8 mouse cellular contexts compared by ENCODE assay signal in the genomic region with DNA sequence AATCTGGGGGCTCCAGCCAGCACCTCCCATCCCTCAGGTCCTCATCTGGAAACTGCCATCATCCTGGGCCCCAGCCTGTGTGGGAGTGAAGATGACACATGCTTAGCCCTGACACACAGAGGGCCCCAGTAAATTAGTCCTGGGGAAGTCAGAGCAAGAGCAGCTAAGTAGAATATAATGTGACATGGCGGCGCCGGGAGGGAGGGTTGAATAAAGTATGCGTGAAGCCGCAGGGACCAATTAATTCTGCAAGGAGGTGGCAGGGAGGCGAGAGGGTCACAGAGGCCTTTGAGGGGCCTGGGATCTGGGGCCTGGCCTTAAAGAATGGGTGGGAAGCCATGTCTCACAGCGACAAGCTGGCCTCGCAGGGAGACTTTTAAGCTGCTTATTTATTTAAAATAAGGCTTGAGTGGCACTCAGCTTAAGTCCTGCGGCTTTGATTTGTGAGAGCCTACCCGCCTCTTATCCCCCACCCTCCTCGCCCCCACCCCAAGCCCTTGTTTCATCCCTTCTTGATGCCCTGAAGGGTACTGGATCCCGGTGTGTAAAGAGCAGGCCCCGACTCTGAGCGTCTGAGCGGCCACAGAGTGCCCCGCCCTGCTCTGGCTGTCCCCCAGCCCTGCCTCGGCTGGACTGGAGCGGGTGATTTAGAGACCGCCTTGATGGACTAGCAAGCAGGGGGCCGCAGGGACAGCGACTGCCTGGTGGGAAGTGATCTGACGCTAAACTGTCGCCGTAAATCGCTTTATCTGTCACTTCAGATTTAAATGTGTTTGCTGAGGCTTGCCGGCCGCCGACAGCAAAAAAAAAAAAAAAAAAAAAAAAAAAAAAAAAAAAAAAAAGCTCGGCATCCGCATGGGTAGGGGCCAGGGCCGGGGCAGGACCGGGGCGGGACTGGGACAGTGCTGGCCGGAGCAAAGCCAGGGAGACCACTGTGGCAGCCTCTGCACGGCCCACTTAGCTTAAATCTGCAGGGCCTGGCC. TPM values are rescaled to one million over a fixed set of nuclear protein-coding genes. Genes with fewer than 3 reads are reported as not detected.
DNase-seq lines count a peak whose midpoint lies in the region; ATAC-seq and TF ChIP-seq lines count a peak whose summit lies in the region.

No protein-coding gene starts in this region.

- peak overlapping the region; percentile 50 for H3K4me2 ChIP-seq in heart, embryonic 15.5 days
- 0 out of 2 replicates have a peak overlapping the region, but pooled peaks have one; percentile 11 for H3K4me2 ChIP-seq in liver, embryonic 14.5 days (ENCODE audit: low read depth)
- peak overlapping the region; percentile 46 for H3K4me2 ChIP-seq in stomach, embryonic 16.5 days (ENCODE audit: low read depth, low read length)

- peak; percentile 47 for DNase-seq in urinary bladder, postnatal 14 days (ENCODE audit: low spot score)
- no peak for DNase-seq in urinary bladder, postnatal 36 days (ENCODE audit: low spot score in 2 of 2)
- no peak for DNase-seq in liver, embryonic 14.5 days (ENCODE audit: low read depth in 3 of 3, low spot score in 3 of 3)
- no peak for DNase-seq in cerebellum, postnatal 10 days
- DNase-seq in adrenal gland, adult 2 months, result no peak
- no peak for DNase-seq in right cerebral cortex, postnatal 36 days (ENCODE audit: low spot score in 2 of 2)

- H3K9ac ChIP-seq in heart, embryonic 15.5 days, result peak overlapping the region; percentile 21; the same call in 1 of the 2 replicates
- H3K9ac ChIP-seq in liver, embryonic 14.5 days (replicated peaks), result no peak overlapping the region
- peak overlapping the region; percentile 61; the same call in 1 of the 2 replicates for H3K9ac ChIP-seq in stomach, embryonic 16.5 days (ENCODE audit: low read length)

- H3K36me3 ChIP-seq in heart, embryonic 15.5 days, result no peaks in the 10 kb centered on the region
- H3K36me3 ChIP-seq in liver, embryonic 14.5 days (replicated peaks; ENCODE audit: control insufficient read depth, insufficient read depth, low read depth), result no peaks in the 10 kb centered on the region
- H3K36me3 ChIP-seq in stomach, embryonic 16.5 days (ENCODE audit: control insufficient read depth, insufficient read depth, low read length), result no peaks in the 10 kb centered on the region

- H3K27ac ChIP-seq in heart, embryonic 15.5 days, result peak overlapping the region; percentile 36; the same call in 1 of the 2 replicates
- no peak overlapping the region for H3K27ac ChIP-seq in liver, embryonic 14.5 days
- peak overlapping the region; percentile 46; the same call in 1 of the 2 replicates for H3K27ac ChIP-seq in stomach, embryonic 16.5 days (ENCODE audit: low read length)

- 20% methylated on average over 35 of the region's 35 CpGs for WGBS in heart, embryonic 15.5 days
- 19% methylated on average over 35 of the region's 35 CpGs for WGBS in liver, embryonic 14.5 days (ENCODE audit: insufficient replicate concordance)
- WGBS in stomach, embryonic 16.5 days, result 15% methylated on average over 33 of the region's 35 CpGs

- no peak for ATAC-seq in heart, embryonic 15.5 days (replicated peaks; ENCODE audit: insufficient number of reproducible peaks, insufficient read depth, low FRiP score, low read depth)
- no peak for ATAC-seq in liver, embryonic 14.5 days (ENCODE audit: insufficient read depth)
- ATAC-seq in stomach, embryonic 16.5 days (ENCODE audit: insufficient read depth, low FRiP score), result no peak

- peak overlapping the region; percentile 23 for H3K4me3 ChIP-seq in heart, embryonic 15.5 days
- no peak overlapping the region for H3K4me3 ChIP-seq in liver, embryonic 14.5 days (ENCODE audit: insufficient read depth in 1 of 2, low read depth in 2 of 2, low read length in 2 of 2)
- H3K4me3 ChIP-seq in stomach, embryonic 16.5 days (replicated peaks; ENCODE audit: low read length), result peak overlapping the region; percentile 22

- H3K9me3 ChIP-seq in heart, embryonic 15.5 days (replicated peaks), result no peaks in the 10 kb centered on the region
- H3K9me3 ChIP-seq in liver, embryonic 14.5 days (ENCODE audit: control insufficient read depth, low read length), result no peaks in the 10 kb centered on the region
- H3K9me3 ChIP-seq in stomach, embryonic 16.5 days (replicated peaks; ENCODE audit: control insufficient read depth, low read length), result no peaks in the 10 kb centered on the region

- TF ChIP-seq EP300 in liver, embryonic 14.5 days (IDR thresholded peaks at IDR 0.05; ENCODE audit: low read depth), result no peak

- peaks cover 7% of the 10 kb centered on the region for H3K27me3 ChIP-seq in heart, embryonic 15.5 days
- peaks cover 19% of the 10 kb centered on the region for H3K27me3 ChIP-seq in liver, embryonic 14.5 days (ENCODE audit: control insufficient read depth, insufficient read depth, low read length)
- 0 out of 2 replicates have a peak, but pooled peaks cover 4% of the 10 kb centered on the region for H3K27me3 ChIP-seq in stomach, embryonic 16.5 days (ENCODE audit: control insufficient read depth, insufficient read depth, low read length)

- no peak for TF ChIP-seq CTCF in liver, embryonic 14.5 days (IDR thresholded peaks at IDR 0.05; ENCODE audit: low read depth)

- H3K4me1 ChIP-seq in heart, embryonic 15.5 days (replicated peaks), result peaks cover 46% of the 10 kb centered on the region
- peaks cover 11 to 16% of the 10 kb centered on the region in 2 experiments for H3K4me1 ChIP-seq in liver, embryonic 14.5 days (replicated peaks; ENCODE audit: control insufficient read depth in 2 of 2, insufficient read depth in 2 of 2, low read length in 1 of 2)
- H3K4me1 ChIP-seq in stomach, embryonic 16.5 days (ENCODE audit: control insufficient read depth, insufficient read depth, low read length), result peaks cover 32% of the 10 kb centered on the region

RNA-seq across cellular contexts. Expression of a gene that starts 13.5 kb away (rescaled TPM):
- 49.1 and 57.6 TPM in 2 replicates for polyA plus RNA-seq in heart, embryonic 15.5 days (2015; fragmentation: Nextera tagmentation; extraction: Ambion mirVana)
- polyA plus RNA-seq in liver, embryonic 14.5 days (2012; rRNA removed), result 4.5 TPM in 2 replicates
- polyA plus RNA-seq in liver, embryonic 14.5 days (2014; fragmentation: Nextera tagmentation; extraction: Ambion mirVana), result 3.7 and 5.1 TPM in 2 replicates
- polyA plus RNA-seq in stomach, embryonic 16.5 days (2015; fragmentation: Nextera tagmentation; extraction: Ambion mirVana), result 10.0 and 14.0 TPM in 2 replicates
- 10 to 100 TPM; 56.4 to 65.1 TPM for total RNA-seq in adrenal gland, adult 2 months (2021)
- polyA plus RNA-seq in adrenal gland, adult 2 months (2012; rRNA removed), result 134 and 138 TPM in 2 replicates

RNA-seq across cellular contexts. Expression of a gene that starts 30.3 kb away (rescaled TPM):
- 168 and 203 TPM in 2 replicates for polyA plus RNA-seq in heart, embryonic 15.5 days (2015; fragmentation: Nextera tagmentation; extraction: Ambion mirVana)
- 56.2 and 86.2 TPM in 2 replicates for polyA plus RNA-seq in liver, embryonic 14.5 days (2012; rRNA removed)
- 113 and 122 TPM in 2 replicates for polyA plus RNA-seq in liver, embryonic 14.5 days (2014; fragmentation: Nextera tagmentation; extraction: Ambion mirVana)
- 198 and 202 TPM in 2 replicates for polyA plus RNA-seq in stomach, embryonic 16.5 days (2015; fragmentation: Nextera tagmentation; extraction: Ambion mirVana)
- 100 to 1,000 TPM; 175 to 323 TPM for total RNA-seq in adrenal gland, adult 2 months (2021)
- 22.8 and 43.0 TPM in 2 replicates for polyA plus RNA-seq in adrenal gland, adult 2 months (2012; rRNA removed)

RNA-seq across cellular contexts. Expression of a gene that starts 35.5 kb away (rescaled TPM):
- polyA plus RNA-seq in heart, embryonic 15.5 days (2015; fragmentation: Nextera tagmentation; extraction: Ambion mirVana), result 1.3 and 2.5 TPM in 2 replicates
- 0.01 and 0.02 TPM in 2 replicates for polyA plus RNA-seq in liver, embryonic 14.5 days (2012; rRNA removed)
- 0.08 and 0.09 TPM in 2 replicates for polyA plus RNA-seq in liver, embryonic 14.5 days (2014; fragmentation: Nextera tagmentation; extraction: Ambion mirVana)
- polyA plus RNA-seq in stomach, embryonic 16.5 days (2015; fragmentation: Nextera tagmentation; extraction: Ambion mirVana), result 3.4 and 3.6 TPM in 2 replicates
- total RNA-seq in adrenal gland, adult 2 months (2021), result 1 to 10 TPM; 2.1 to 9.2 TPM
- 0.79 and 2.9 TPM in 2 replicates for polyA plus RNA-seq in adrenal gland, adult 2 months (2012; rRNA removed)

RNA-seq across cellular contexts. Expression of a gene that starts 50.8 kb away (rescaled TPM):
- 6.5 and 18.3 TPM in 2 replicates for polyA plus RNA-seq in heart, embryonic 15.5 days (2015; fragmentation: Nextera tagmentation; extraction: Ambion mirVana)
- polyA plus RNA-seq in liver, embryonic 14.5 days (2012; rRNA removed), result 58.1 and 58.9 TPM in 2 replicates
- 72.2 and 78.4 TPM in 2 replicates for polyA plus RNA-seq in liver, embryonic 14.5 days (2014; fragmentation: Nextera tagmentation; extraction: Ambion mirVana)
- polyA plus RNA-seq in stomach, embryonic 16.5 days (2015; fragmentation: Nextera tagmentation; extraction: Ambion mirVana), result 17.3 and 18.4 TPM in 2 replicates
- 1 to 10 TPM; 6.7 to 7.1 TPM for total RNA-seq in adrenal gland, adult 2 months (2021)
- polyA plus RNA-seq in adrenal gland, adult 2 months (2012; rRNA removed), result 10.4 and 10.8 TPM in 2 replicates

Comparison
In these comparisons a context has a peak if more than half of its experiments do, and no peak if none do; other contexts are left out.
1. H3K4me3 ChIP-seq: peak in heart, embryonic 15.5 days (single experiment) and stomach, embryonic 16.5 days (single experiment); none in liver, embryonic 14.5 days (0 of 2).
2. Peak in every context shown above with its lines, with median percentiles within 50 percentile points of each other: H3K4me2 ChIP-seq.